Mouse (Mus musculus) retina, postnatal 1 day (tissue): ENCODE measurements at regions not wholly inside any gene's neighbourhood (a gene's known extent, or its start where the extent isn't known, plus 50 kb on each side); places are given as distances from the start of the nearest gene placed in this dataset.

Experiments
- DNase-seq: peaks from one replicate; pipeline ENCODE4 v3.0.0-alpha.2; 2012

GRCm38 (mm10) chr4:127619870-127620269, 261.9 kb upstream of the Gjb5 start:
- peak; percentile 40 for DNase-seq

- peak; percentile 41 for DNase-seq
Observed at GRCm38 (mm10) chr4:127612761-127613160, 254.8 kb upstream of the Gjb5 start.

GRCm38 (mm10) chr4:127600919-127601318, 242.9 kb upstream of the Gjb5 start:
- DNase-seq = no peak

DNA sequence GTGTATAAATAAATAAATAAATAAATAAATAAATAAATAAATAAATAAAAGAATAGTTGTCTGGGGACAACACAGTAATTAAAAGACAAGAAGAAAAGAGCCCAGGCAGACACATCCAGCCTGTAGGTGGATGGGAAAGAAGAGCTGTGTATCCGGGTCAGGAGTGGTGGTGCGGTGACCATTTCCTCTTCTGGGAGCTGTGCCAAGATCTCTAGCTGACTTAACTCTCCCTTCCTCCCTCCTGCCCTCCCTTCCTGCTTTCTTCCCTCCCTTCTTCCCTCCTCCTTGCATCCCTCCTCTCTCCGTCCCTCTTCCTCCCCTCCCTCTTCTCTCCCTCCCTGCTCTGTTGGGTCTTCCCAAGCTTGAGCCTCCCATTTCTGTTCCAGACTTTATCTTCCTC, 240.6 kb upstream of the Gjb5 start:
- DNase-seq = peak; percentile 29

DNA sequence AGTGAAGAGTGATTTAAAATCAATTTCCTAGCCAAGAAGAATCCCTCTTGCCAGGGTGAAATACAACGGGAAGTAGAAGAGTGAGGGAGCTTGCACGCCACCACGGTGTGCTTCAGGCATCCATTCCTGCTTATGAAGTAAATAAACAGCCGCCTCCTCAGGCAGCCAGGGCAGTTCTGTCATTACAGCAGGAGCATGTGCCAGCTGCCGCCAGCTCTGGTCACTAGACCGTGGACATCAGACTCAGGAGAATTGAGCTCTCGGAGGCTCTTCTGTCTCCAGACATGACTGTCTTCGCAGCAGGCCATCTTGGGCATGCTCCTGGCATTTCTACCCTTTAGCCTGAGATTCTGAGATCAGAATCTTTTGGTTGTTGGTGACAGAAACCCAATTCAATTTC, 236.1 kb upstream of the Gjb5 start:
- peak; percentile 13 for DNase-seq

DNA sequence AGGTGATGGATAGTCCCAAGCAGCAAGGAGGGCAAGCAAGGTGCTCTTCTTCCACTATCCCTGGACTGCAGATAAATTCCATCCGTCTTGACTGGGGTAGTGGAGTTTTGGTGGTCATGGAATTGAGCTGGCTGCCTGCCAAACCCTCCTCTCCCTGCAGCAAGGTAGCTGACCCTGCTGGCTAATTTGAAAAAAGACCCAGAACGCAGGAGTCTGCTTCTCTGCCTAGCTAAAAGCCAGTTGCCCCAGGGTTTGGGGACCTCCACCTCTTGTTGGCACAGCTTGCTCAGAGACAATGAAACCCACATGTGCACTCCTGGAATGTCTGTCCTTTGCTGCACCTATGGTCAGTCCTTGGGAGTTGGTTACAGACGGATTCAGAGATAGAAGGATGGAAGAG, 233.6 kb upstream of the Gjb5 start:
- DNase-seq = no peak

GRCm38 (mm10) chr4:127586822-127587221, 228.8 kb upstream of the Gjb5 start:
- no peak for DNase-seq

GRCm38 (mm10) chr4:127576521-127576920, 218.5 kb upstream of the Gjb5 start:
- DNase-seq = no peak

DNA sequence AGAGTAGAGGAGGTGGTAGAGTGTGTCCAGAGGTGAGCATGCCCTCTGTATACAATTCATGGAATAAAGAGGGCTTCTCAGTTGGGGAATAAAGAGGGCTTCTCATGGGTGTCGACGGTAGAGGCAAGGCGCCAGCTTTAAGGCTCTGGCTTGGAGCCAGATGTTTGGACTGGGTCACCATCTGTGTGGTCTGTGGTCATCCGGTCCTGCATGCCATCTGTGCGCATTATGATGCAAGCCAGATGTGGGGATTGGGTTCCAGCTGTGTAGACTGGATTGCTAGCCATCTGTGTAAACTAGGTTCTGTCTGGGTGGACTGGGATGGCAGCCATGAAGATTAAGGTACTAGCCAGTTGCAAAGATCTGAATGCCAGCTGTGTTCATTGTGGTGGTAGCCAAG, 204.6 kb upstream of the Gjb5 start:
- no peak for DNase-seq

DNA sequence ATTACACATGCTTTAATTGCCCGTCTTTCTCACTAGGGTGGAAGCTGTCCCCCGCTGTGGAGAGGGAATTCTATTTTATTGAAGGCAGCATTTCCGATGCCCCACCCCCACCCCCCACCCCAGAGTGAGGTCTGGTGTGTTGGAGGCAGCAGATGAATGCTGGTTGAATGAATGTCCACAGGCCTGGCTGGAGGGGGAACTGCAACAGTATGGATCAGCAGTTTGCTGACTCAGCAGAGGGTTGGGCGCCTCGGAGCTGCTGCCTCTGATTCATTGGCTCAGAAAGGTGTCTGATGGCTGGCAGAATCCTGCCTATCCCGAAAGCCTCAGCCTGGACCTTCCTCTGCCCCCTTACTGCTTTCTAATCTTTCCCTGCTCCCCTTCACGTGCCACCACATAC, 200.6 kb upstream of the Gjb5 start:
- DNase-seq = peak; percentile 53

DNA sequence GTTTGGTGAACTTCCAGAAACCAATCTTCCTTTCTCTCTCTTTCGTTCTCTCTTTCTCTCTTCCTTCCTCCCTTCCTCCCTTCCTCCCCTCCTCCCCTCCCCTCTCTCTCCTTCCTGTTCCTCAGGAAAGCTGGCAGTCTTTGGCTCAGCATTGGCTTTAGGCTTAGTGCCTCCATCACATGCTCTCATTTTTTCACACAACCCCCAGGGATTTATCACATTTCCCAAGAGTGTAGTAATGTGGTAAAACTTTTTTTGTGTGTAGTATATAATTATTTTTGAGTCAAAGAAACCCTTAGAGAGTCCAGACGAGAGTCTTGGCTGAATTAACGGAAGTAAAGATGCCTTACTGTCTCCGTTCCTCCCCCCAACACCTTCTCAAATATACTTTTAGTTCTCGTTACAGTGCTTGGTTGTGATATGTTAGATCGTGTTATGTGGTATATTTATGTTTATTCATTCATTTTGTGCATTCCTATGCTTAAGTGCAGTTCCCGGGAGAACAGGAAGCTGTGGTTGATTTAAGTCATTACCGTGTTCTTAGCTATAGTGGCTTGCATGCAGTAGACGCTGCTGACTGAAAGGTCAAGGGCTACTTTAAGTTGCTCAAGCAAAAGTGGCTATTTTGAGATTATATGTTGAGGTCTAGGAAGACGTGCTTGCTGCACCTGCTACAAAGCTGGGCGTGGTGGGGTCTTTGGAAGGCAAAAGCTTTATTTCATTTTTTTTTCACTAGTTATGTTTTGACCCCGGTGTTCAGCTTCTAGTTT, 194.7 kb upstream of the Gjb5 start:
- no peak for DNase-seq

GRCm38 (mm10) chr4:127549581-127549980, 191.6 kb upstream of the Gjb5 start:
- peak; percentile 24 for DNase-seq

GRCm38 (mm10) chr4:127549018-127549417, 191.0 kb upstream of the Gjb5 start:
- no peak for DNase-seq

- DNase-seq = no peak
Observed at GRCm38 (mm10) chr4:127545106-127545505, 187.1 kb upstream of the Gjb5 start.

- no peak for DNase-seq
Observed at GRCm38 (mm10) chr4:127543276-127543675, 185.3 kb upstream of the Gjb5 start.

- no peak for DNase-seq
Observed at GRCm38 (mm10) chr4:127542771-127543170, 184.8 kb upstream of the Gjb5 start.

DNA sequence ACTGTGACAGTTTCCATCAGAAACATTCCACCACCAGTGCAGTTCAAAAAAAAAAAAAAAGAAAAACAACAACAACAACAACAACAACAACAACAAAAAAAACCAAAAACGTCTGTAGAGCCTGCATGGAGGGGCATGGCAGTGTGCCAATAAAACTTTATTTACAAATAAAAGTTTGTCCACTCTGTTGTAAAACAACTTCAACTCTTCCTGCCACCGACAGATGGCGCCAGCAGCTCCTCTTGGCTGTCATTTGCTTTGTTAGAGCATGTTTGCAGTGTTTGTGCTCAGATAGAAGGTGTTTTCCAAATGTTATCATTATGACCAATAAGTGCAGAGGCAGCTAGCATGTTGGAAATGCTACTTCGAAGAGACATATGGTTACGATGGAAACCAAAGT, 179.0 kb upstream of the Gjb5 start:
- peak; percentile 50 for DNase-seq

DNA sequence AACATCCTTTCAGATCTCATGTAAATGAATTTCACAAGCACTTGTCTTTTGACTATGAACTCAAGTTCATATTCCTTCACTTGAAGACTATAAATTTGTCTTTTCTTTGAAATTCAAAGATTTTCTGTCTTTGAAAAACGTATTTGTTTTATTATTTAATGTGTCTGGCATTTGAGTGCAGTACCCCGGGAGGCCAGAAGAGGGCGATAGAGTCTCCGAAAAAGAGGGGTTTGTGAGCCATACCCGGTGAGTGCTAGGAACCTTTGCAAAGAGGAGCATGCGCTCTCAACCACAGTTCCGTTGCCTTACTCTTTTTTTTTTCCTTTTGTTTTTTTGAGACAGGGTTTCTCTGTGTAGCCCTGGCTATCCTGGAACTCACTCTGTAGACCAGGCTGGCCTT, 177.6 kb upstream of the Gjb5 start:
- no peak for DNase-seq

DNA sequence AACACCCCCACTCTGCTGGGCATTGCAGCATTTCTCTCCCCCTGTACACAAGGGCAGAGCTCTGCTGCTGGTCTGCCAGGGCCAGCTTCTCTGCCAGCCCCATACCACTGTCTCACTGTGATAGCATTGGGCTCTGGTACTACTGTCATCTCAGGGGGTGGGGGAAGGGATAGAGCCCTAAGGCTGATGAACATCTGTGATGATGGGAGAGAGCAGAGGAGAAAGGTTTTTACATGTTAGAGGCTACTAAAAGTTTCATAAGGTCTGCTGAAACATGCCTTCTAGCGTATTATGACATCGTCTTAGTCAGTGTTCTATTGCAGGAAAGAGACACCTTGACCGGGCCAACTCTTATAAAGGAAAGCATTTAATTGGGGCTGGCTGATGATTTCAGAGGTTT, 176.4 kb upstream of the Gjb5 start:
- peak; percentile 35 for DNase-seq

DNA sequence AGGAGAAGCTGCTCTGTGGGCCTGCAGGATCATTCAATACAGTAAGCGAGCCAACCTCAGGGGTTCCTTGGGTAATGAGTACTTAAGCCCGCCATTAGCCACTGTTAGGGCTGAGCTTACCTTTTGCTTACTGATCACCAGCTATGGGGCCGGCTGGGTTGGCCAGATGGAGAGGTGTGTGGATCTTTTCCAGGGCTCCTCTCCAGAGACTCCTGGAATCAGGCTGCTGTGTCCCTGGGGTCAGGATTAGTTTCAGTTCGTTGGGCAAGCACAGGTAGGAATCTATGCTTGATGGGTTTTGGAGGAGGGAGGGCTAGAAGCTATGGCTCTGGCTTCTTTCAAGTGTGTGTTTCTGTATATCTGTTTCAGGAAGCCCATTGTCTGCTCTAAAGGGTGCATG, 175.7 kb upstream of the Gjb5 start:
- no peak for DNase-seq

DNA sequence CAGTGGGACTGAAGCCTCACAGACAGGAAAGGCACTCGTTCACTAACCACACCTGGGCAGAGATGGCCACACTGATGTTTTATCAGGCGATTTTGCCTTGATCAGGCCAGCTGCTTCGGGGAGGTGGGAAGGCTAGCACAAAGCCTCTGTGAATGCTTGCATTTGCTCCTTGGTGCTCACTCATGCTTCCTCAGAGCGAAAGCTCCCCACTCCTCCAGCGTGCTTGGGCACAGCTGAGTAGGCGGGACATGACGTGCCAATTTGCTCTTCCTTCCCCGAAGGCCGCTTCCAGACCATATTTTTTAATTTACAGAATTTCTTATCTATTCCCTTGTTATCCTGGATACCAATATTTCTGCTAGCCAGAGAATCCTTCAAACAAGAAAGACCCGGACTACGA, 172.8 kb upstream of the Gjb5 start:
- no peak for DNase-seq

- DNase-seq = no peak
Observed at GRCm38 (mm10) chr4:127522151-127522550, 164.2 kb upstream of the Gjb5 start.

GRCm38 (mm10) chr4:127517978-127518377, 160.0 kb upstream of the Gjb5 start:
- DNase-seq = no peak

DNA sequence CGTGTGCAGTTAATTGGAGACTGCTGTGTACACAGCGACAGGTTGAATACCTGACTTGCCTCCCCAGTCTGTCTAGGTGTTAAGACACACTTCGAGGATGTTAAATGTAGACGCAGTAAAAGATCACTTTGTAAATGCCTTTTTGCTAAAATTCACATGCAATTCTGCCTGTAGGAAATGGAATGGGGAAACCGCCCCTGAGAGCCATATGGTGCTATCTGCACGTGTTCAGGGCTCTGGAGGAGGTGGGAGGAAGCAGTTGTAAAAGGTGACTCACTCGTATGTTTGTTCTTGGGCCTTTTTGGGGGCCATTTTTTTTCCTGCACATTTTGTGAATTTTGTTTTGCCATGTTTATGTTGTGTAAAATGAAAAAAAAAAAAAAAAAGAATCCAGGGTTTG, 159.6 kb upstream of the Gjb5 start:
- no peak for DNase-seq

DNA sequence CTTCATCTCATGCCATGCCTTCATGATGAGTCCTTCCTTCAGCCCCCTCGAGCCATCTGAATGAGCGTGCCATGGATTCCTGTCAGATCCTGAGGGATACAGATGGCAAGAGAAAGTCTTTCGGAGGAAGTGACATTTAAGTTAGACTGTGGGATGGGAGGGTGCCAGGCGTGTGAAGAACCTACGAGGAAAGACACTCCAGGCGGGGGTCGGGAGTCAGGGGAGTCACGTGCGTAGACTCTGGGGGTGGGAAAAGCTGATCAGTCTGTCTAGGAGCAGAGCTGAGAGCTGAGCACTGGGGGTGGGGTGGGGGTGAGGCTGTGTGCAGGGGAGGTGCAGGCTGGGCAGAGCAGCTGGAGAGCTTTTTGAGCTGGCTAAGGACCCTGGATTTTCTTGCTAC, 152.0 kb upstream of the Gjb5 start:
- DNase-seq = no peak
